Mouse (Mus musculus) limb, embryonic 14.5 days (tissue): ENCODE data around the gene Rsph10b. TPM values are rescaled to one million over a fixed set of nuclear protein-coding genes. Genes with fewer than 3 reads are reported as not detected.

Experiments used
- ATAC-seq: fragments of 200-750 bp; cut with Nextera tagmentation; 2 replicates; pipeline ENCODE4 v1.8.0; 2017; ENCODE audit warnings: low read depth, moderate number of reproducible peaks, moderate TSS enrichment; ENCODE audit not compliant: low FRiP score
- DNase-seq: peaks from one replicate; pipeline ENCODE4 v3.0.0-alpha.2; 2015; ENCODE audit warnings: low spot score
- H3K27ac ChIP-seq: fragments of 300-500 bp; sonication (generic); replicated peaks from 2 replicates; pipeline ENCODE4 v1.5.1; 2014; ENCODE audit warnings: low read depth, mild to moderate bottlenecking, low read length, moderate library complexity, mixed read lengths
- H3K27me3 ChIP-seq: fragments of 300-500 bp; sonication (generic); 2 replicates; pipeline ENCODE4 v1.6.1; 2014; ENCODE audit warnings: low read length, mixed read lengths; ENCODE audit not compliant: control insufficient read depth, insufficient read depth
- H3K36me3 ChIP-seq: fragments of 300-500 bp; sonication (generic); 2 replicates; pipeline ENCODE4 v1.6.1; 2014; ENCODE audit warnings: mild to moderate bottlenecking, low read length, moderate library complexity, mixed read lengths; ENCODE audit not compliant: control insufficient read depth, insufficient read depth
- H3K4me1 ChIP-seq: fragments of 300-500 bp; sonication (generic); 2 replicates; pipeline ENCODE4 v1.6.1; 2014; ENCODE audit warnings: antibody characterized with exemption, low read length, mixed read lengths; ENCODE audit not compliant: control insufficient read depth, insufficient read depth
- H3K4me2 ChIP-seq: fragments of 300-500 bp; sonication (generic); replicated peaks from 2 replicates; pipeline ENCODE4 v1.6.1; 2014; ENCODE audit warnings: low read depth, mild to moderate bottlenecking, low read length, moderate library complexity; ENCODE audit not compliant: severe bottlenecking
- H3K4me3 ChIP-seq: fragments of 300-500 bp; sonication (generic); replicated peaks from 2 replicates; pipeline ENCODE4 v1.5.1; 2014; ENCODE audit warnings: low read length
- H3K9ac ChIP-seq: fragments of 300-500 bp; sonication (generic); 2 replicates; pipeline ENCODE4 v1.6.1; 2014; ENCODE audit warnings: mild to moderate bottlenecking, low read depth, low read length, moderate library complexity; ENCODE audit not compliant: severe bottlenecking
- H3K9me3 ChIP-seq: fragments of 300-500 bp; sonication (generic); 2 replicates; pipeline ENCODE4 v1.6.1; 2016; ENCODE audit warnings: low read length; ENCODE audit not compliant: control insufficient read depth
- POLR2A ChIP-seq: fragments of 200-500 bp; IDR thresholded peaks from 2 replicates; pipeline ENCODE4 v1.8.0; 2012; ENCODE audit warnings: inconsistent platforms, mild to moderate bottlenecking, moderate library complexity, borderline replicate concordance; ENCODE audit not compliant: insufficient read depth, insufficient read length; ENCODE audit errors: extremely low read depth
- WGBS: fragments of 180-500 bp; shearing (Covaris S2); extraction: QIAGEN DNeasy Blood & Tissue Kit; methylation state at CpG from one replicate; pipeline ENCODE4 v1.1.7; 2014; 5-methylcytosine and 5-hydroxymethylcytosine counted together
- polyA plus RNA-seq, 2 experiments: library from polyadenylated mRNA; depleted of rRNA in 1 of 2; stranded (reverse) in 1 of 2; unstranded in 1 of 2; fragments of >200 nt; fragmentation: Nextera tagmentation in 1 of 2; extraction: Ambion mirVana in 1 of 2; gene quantifications; 2 replicates each; pipeline versions ENCODE4 v1.2.1 to v1.2.3; 2012 to 2014

The Rsph10b gene
- polyA plus RNA-seq, 2 experiments: 2.8 to 4.4 TPM

GRCm38 (mm10) chr5:143972628-143973027, 39.8 kb downstream of the Rsph10b start:
- Histone ChIP-seq H3K36me3 (no peaks in the 10 kb centered on the region), H3K27me3 (no peaks in the 10 kb centered on the region), H3K4me1 (no peaks in the 10 kb centered on the region), H3K9ac (no peak overlapping the region), H3K9me3 (no peaks in the 10 kb centered on the region), H3K4me3 (no peak overlapping the region), H3K4me2 (no peak overlapping the region), H3K27ac (no peak overlapping the region)
- no peak for ATAC-seq
- no peak for DNase-seq
- no peak for TF ChIP-seq POLR2A
- 60% methylated on average over 3 of the region's 3 CpGs for WGBS

GRCm38 (mm10) chr5:143974931-143975630, 42.2 kb downstream of the Rsph10b start:
- TF ChIP-seq POLR2A: no peak
- H3K4me3 ChIP-seq: no peak overlapping the region
- H3K9ac ChIP-seq: no peak overlapping the region
- no peak overlapping the region for H3K4me2 ChIP-seq
- no peaks in the 10 kb centered on the region for H3K27me3 ChIP-seq
- H3K27ac ChIP-seq: no peak overlapping the region
- no peaks in the 10 kb centered on the region for H3K4me1 ChIP-seq
- ATAC-seq: peak; percentile 47
- no peaks in the 10 kb centered on the region for H3K36me3 ChIP-seq
- 47% methylated on average over 4 of the region's 4 CpGs for WGBS
- peak; percentile 53 for DNase-seq
- H3K9me3 ChIP-seq: no peaks in the 10 kb centered on the region

- no peaks in the 10 kb centered on the region for H3K9me3 ChIP-seq
- no peak overlapping the region for H3K4me3 ChIP-seq
- H3K4me1 ChIP-seq: no peaks in the 10 kb centered on the region
- no peak for TF ChIP-seq POLR2A
- DNase-seq: no peak
- WGBS: 62% methylated on average over 2 of the region's 2 CpGs
- no peak overlapping the region for H3K9ac ChIP-seq
- no peak overlapping the region for H3K4me2 ChIP-seq
- ATAC-seq: peak; percentile 34; the same call in 1 of the 2 replicates
- no peak overlapping the region for H3K27ac ChIP-seq
- no peaks in the 10 kb centered on the region for H3K36me3 ChIP-seq
- no peaks in the 10 kb centered on the region for H3K27me3 ChIP-seq
Observed at GRCm38 (mm10) chr5:143975631-143975933, 42.7 kb downstream of the Rsph10b start.

- no peak overlapping the region for H3K4me3 ChIP-seq
- H3K27ac ChIP-seq: no peak overlapping the region
- ATAC-seq: no peak
- WGBS: 85% methylated on average over 11 of the region's 11 CpGs
- H3K27me3 ChIP-seq: no peaks in the 10 kb centered on the region
- TF ChIP-seq POLR2A: no peak
- no peak overlapping the region for H3K4me2 ChIP-seq
- no peaks in the 10 kb centered on the region for H3K9me3 ChIP-seq
- H3K9ac ChIP-seq: no peak overlapping the region
- H3K4me1 ChIP-seq: no peaks in the 10 kb centered on the region
- no peaks in the 10 kb centered on the region for H3K36me3 ChIP-seq
- no peak for DNase-seq
Observed at GRCm38 (mm10) chr5:143976232-143976631, 43.4 kb downstream of the Rsph10b start.

GRCm38 (mm10) chr5:143976726-143977431, 44.0 kb downstream of the Rsph10b start:
- no peaks in the 10 kb centered on the region for H3K4me1 ChIP-seq
- H3K36me3 ChIP-seq: no peaks in the 10 kb centered on the region
- no peak for TF ChIP-seq POLR2A
- H3K4me3 ChIP-seq: no peak overlapping the region
- WGBS: 69% methylated on average over 16 of the region's 16 CpGs
- no peak for DNase-seq
- H3K4me2 ChIP-seq: no peak overlapping the region
- no peak overlapping the region for H3K27ac ChIP-seq
- H3K27me3 ChIP-seq: no peaks in the 10 kb centered on the region
- H3K9ac ChIP-seq: no peak overlapping the region
- no peaks in the 10 kb centered on the region for H3K9me3 ChIP-seq
- no peak for ATAC-seq
